Mouse (Mus musculus) thymus, adult 2 months (tissue): ENCODE results near the gene Ntn1. TPM values are rescaled to one million over a fixed set of nuclear protein-coding genes. Genes with fewer than 3 reads are reported as not detected.
A peak's percentile ranks its signal among the peaks of the same experiment; 100 is the strongest.

Source experiments
- DNase-seq: peaks from one replicate; pipeline ENCODE4 v3.0.0; 2021
- H3K27ac ChIP-seq: fragments of 200-500 bp; 2 replicates; pipeline ENCODE4 v1.5.1; 2012; ENCODE audit warnings: low read length, control low read depth; ENCODE audit not compliant: control insufficient read depth, insufficient read depth
- H3K27me3 ChIP-seq: fragments of 200-500 bp; 2 replicates; pipeline ENCODE4 v1.6.1; 2012; ENCODE audit warnings: mild to moderate bottlenecking, low read length, moderate library complexity, mixed read lengths; ENCODE audit not compliant: control insufficient read depth, insufficient read depth
- H3K36me3 ChIP-seq: fragments of 200-500 bp; 2 replicates; pipeline ENCODE4 v1.6.1; 2012; ENCODE audit warnings: mild to moderate bottlenecking, low read length, moderate library complexity; ENCODE audit not compliant: control insufficient read depth, insufficient read depth
- H3K4me1 ChIP-seq: fragments of 200-500 bp; replicated peaks from 2 replicates; pipeline ENCODE4 v1.6.1; 2012; ENCODE audit warnings: low read length; ENCODE audit not compliant: control insufficient read depth, insufficient read depth
- H3K4me3 ChIP-seq: fragments of 200-500 bp; 2 replicates; pipeline ENCODE4 v1.5.1; 2012; ENCODE audit warnings: mild to moderate bottlenecking, low read length, control low read depth, moderate library complexity; ENCODE audit not compliant: control insufficient read depth, insufficient read depth
- CTCF ChIP-seq: fragments of 200-500 bp; IDR thresholded peaks from 2 replicates; pipeline ENCODE4 v1.5.1; 2012; ENCODE audit warnings: mild to moderate bottlenecking, control low read depth, low read length, moderate library complexity, borderline replicate concordance; ENCODE audit not compliant: control insufficient read depth, poor library complexity, insufficient read depth; ENCODE audit errors: extremely low read depth
- POLR2A ChIP-seq: fragments of 200-500 bp; IDR thresholded peaks from 2 replicates; pipeline ENCODE4 v1.6.1; 2012; ENCODE audit warnings: mild to moderate bottlenecking, low read length, control low read depth, moderate library complexity; ENCODE audit not compliant: control insufficient read depth, poor library complexity, insufficient read depth; ENCODE audit errors: extremely low read depth
- WGBS: fragments of 180-500 bp; shearing (Covaris S2); methylation state at CpG from one replicate; pipeline ENCODE4 v1.1.7; 2018; 5-methylcytosine and 5-hydroxymethylcytosine counted together
- polyA plus RNA-seq: library from polyadenylated mRNA; depleted of rRNA; stranded (reverse); fragments of >200 nt; gene quantifications from 2 replicates; pipeline ENCODE4 v1.2.3, GENCODE M21; 2012

Gene Ntn1
- polyA plus RNA-seq, 1 experiment = 16.6 TPM

- 4% methylated on average over 8 of the region's 8 CpGs for WGBS
- peaks cover 87% of the 10 kb centered on the region for H3K4me1 ChIP-seq
- H3K27ac ChIP-seq = peak overlapping the region; percentile 100
- TF ChIP-seq POLR2A = peak; percentile 79
- TF ChIP-seq CTCF = no peak
- H3K4me3 ChIP-seq = no peak overlapping the region
- peak; percentile 86 for DNase-seq
- no peaks in the 10 kb centered on the region for H3K27me3 ChIP-seq
- H3K36me3 ChIP-seq = no peaks in the 10 kb centered on the region
Observed at GRCm38 (mm10) chr11:68199103-68199502, 201.5 kb downstream of the Ntn1 start.

GRCm38 (mm10) chr11:68198696-68199095 lies 201.9 kb downstream of the Ntn1 start:
- Histone ChIP-seq H3K27me3 (no peaks in the 10 kb centered on the region), H3K4me3 (peak overlapping the region; percentile 28), H3K27ac (peak overlapping the region; percentile 100), H3K36me3 (no peaks in the 10 kb centered on the region), H3K4me1 (peaks cover 87% of the 10 kb centered on the region)
- no peak for DNase-seq
- no peak for TF ChIP-seq POLR2A
- no peak for TF ChIP-seq CTCF
- WGBS = 38% methylated on average over 10 of the region's 10 CpGs

- DNase-seq = no peak
- peaks cover 86% of the 10 kb centered on the region for H3K4me1 ChIP-seq
- WGBS = 97% methylated on average over 11 of the region's 11 CpGs
- H3K27me3 ChIP-seq = no peaks in the 10 kb centered on the region
- H3K4me3 ChIP-seq = no peak overlapping the region
- H3K36me3 ChIP-seq = no peaks in the 10 kb centered on the region
- peak overlapping the region; percentile 77 for H3K27ac ChIP-seq
- TF ChIP-seq POLR2A (no peak), CTCF (no peak)
Observed at GRCm38 (mm10) chr11:68197471-68197870, 203.2 kb downstream of the Ntn1 start.

- H3K4me3 ChIP-seq = no peak overlapping the region
- TF ChIP-seq POLR2A (no peak), CTCF (no peak)
- no peaks in the 10 kb centered on the region for H3K36me3 ChIP-seq
- no peaks in the 10 kb centered on the region for H3K27me3 ChIP-seq
- DNase-seq = no peak
- peaks cover 77% of the 10 kb centered on the region for H3K4me1 ChIP-seq
- peak overlapping the region; percentile 59 for H3K27ac ChIP-seq
- WGBS = 83% methylated on average over 6 of the region's 6 CpGs
Observed at GRCm38 (mm10) chr11:68196566-68196965, 204.1 kb downstream of the Ntn1 start.

- H3K27ac ChIP-seq = peak overlapping the region; percentile 59
- peak overlapping the region; percentile 0; the same call in 1 of the 2 replicates for H3K4me3 ChIP-seq
- TF ChIP-seq POLR2A = no peak
- TF ChIP-seq CTCF = no peak
- H3K36me3 ChIP-seq = no peaks in the 10 kb centered on the region
- peak; percentile 56 for DNase-seq
- H3K4me1 ChIP-seq = peaks cover 75% of the 10 kb centered on the region
- 64% methylated on average over 10 of the region's 10 CpGs for WGBS
- H3K27me3 ChIP-seq = no peaks in the 10 kb centered on the region
Observed at GRCm38 (mm10) chr11:68195693-68196176, 204.9 kb downstream of the Ntn1 start.

- 73% methylated on average over 6 of the region's 6 CpGs for WGBS
- Histone ChIP-seq H3K4me1 (peaks cover 72% of the 10 kb centered on the region), H3K27ac (peak overlapping the region; percentile 59), H3K4me3 (no peak overlapping the region), H3K36me3 (no peaks in the 10 kb centered on the region), H3K27me3 (no peaks in the 10 kb centered on the region)
- TF ChIP-seq CTCF = no peak
- TF ChIP-seq POLR2A = no peak
- no peak for DNase-seq
Observed at GRCm38 (mm10) chr11:68195168-68195567, 205.5 kb downstream of the Ntn1 start.

GRCm38 (mm10) chr11:68190849-68191248 lies 209.8 kb downstream of the Ntn1 start:
- DNase-seq = no peak
- WGBS = 83% methylated on average over 5 of the region's 5 CpGs

More at GRCm38 (mm10) chr11:68190849-68191248, 209.8 kb downstream of the Ntn1 start:
- no peak overlapping the region for H3K4me3 ChIP-seq
- H3K4me1 ChIP-seq = peaks cover 50% of the 10 kb centered on the region
- H3K27ac ChIP-seq = no peak overlapping the region
- TF ChIP-seq CTCF = no peak
- no peak for TF ChIP-seq POLR2A
- H3K36me3 ChIP-seq = no peaks in the 10 kb centered on the region
- H3K27me3 ChIP-seq = no peaks in the 10 kb centered on the region
